Mouse (Mus musculus) liver, embryonic 11.5 days (tissue): ENCODE results near the gene Pfkl. TPM values are rescaled to one million over a fixed set of nuclear protein-coding genes. Genes with fewer than 3 reads are reported as not detected.
A peak's percentile ranks its signal among the peaks of the same experiment; 100 is the strongest.
"Not testable (repeated sequence)": the region's sequence is repeated elsewhere in the genome, so short reads cannot be mapped to it uniquely, and the experiment has no call there.

Experiments
- ATAC-seq: fragments of 200-750 bp; cut with Nextera tagmentation; replicated peaks from 2 replicates; pipeline ENCODE4 v1.8.0; 2017; ENCODE audit warnings: moderate number of reproducible peaks, mild to moderate bottlenecking, moderate TSS enrichment, moderate library complexity; ENCODE audit not compliant: low FRiP score
- DNase-seq: peaks from one replicate; pipeline ENCODE4 v3.0.0-alpha.2; 2017; ENCODE audit warnings: low spot score
- H3K27ac ChIP-seq: fragments of 300-500 bp; sonication (generic); 2 replicates; pipeline ENCODE4 v1.5.1; 2014; ENCODE audit warnings: mild to moderate bottlenecking, low read depth, low read length, control low read depth
- H3K27me3 ChIP-seq: fragments of 300-500 bp; sonication (generic); replicated peaks from 2 replicates; pipeline ENCODE4 v1.6.1; 2014; ENCODE audit warnings: low read length, mixed read lengths; ENCODE audit not compliant: control insufficient read depth, insufficient read depth
- H3K36me3 ChIP-seq: fragments of 300-500 bp; sonication (generic); 2 replicates; pipeline ENCODE4 v1.6.1; 2014; ENCODE audit warnings: mild to moderate bottlenecking, low read length, moderate library complexity, mixed read lengths; ENCODE audit not compliant: control insufficient read depth, insufficient read depth
- H3K4me1 ChIP-seq: fragments of 300-500 bp; sonication (generic); replicated peaks from 2 replicates; pipeline ENCODE4 v1.6.1; 2014; ENCODE audit warnings: low read length, mixed read lengths; ENCODE audit not compliant: control insufficient read depth, insufficient read depth
- H3K4me2 ChIP-seq: fragments of 300-500 bp; sonication (generic); 2 replicates; pipeline ENCODE4 v1.6.1; 2014; ENCODE audit warnings: mild to moderate bottlenecking, control low read depth, moderate library complexity
- H3K4me3 ChIP-seq: fragments of 300-500 bp; sonication (generic); 2 replicates; pipeline ENCODE4 v1.5.1; 2014; ENCODE audit warnings: low read depth, low read length, control low read depth
- H3K9ac ChIP-seq: fragments of 300-500 bp; sonication (generic); 2 replicates; pipeline ENCODE4 v1.6.1; 2014; ENCODE audit warnings: low read depth, low read length, control low read depth
- H3K9me3 ChIP-seq: fragments of 300-500 bp; sonication (generic); 2 replicates; pipeline ENCODE4 v1.6.1; 2016; ENCODE audit warnings: low read length, inconsistent platforms, mixed read lengths; ENCODE audit not compliant: control insufficient read depth
- whole genome bisulfite sequencing: fragments of 180-500 bp; shearing (Covaris S2); extraction: QIAGEN DNeasy Blood & Tissue Kit; methylation state at CpG from one replicate; pipeline ENCODE4 v1.1.7; 2014; 5-methylcytosine and 5-hydroxymethylcytosine counted together
- polyA plus RNA-seq: library from polyadenylated mRNA; unstranded; fragments of >200 nt; fragmentation: Nextera tagmentation; extraction: Ambion mirVana; gene quantifications from 2 replicates; pipeline ENCODE4 v1.2.1, GENCODE M21; 2014

Gene Pfkl
- polyA plus RNA-seq, 1 experiment from 2014 or later: 245 TPM

- WGBS: 84% methylated on average over 4 of the region's 4 CpGs
- ATAC-seq: no peak
- H3K9ac ChIP-seq: no peak overlapping the region
Measured at GRCm38 (mm10) chr10:78019291-78019690, 9.4 kb upstream of the Pfkl start.

DNA sequence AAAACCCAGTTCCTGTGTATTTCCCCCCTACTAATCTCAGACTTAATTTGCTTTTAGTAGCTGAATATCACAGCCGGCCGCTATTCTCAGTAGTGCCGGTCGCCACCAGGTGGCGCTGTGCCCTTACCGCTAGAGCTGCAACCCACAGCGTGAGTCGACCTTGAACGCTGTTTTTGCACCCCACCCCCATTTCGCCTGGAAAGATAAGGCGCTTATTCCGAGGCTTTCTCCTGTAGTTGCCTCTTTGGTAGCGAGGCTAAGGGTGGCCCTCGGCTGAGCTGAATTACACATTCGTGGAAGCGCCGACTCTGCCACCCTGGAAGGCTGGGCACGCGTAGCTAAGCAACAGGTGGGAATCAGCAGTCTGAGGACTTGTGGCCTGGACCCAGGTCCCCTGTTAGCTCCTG, 8.9 kb upstream of the Pfkl start:
- no peaks in the 10 kb centered on the region for H3K36me3 ChIP-seq
- DNase-seq: peak; percentile 78
- WGBS: 19% methylated on average over 19 of the region's 19 CpGs
- H3K4me3 ChIP-seq: peak overlapping the region; percentile 24
- H3K4me2 ChIP-seq: peak overlapping the region; percentile 64
- H3K9ac ChIP-seq: no peak overlapping the region
- 0 out of 2 replicates have a peak, but pooled peaks cover 5% of the 10 kb centered on the region for H3K27me3 ChIP-seq
- no peak overlapping the region for H3K27ac ChIP-seq
- H3K4me1 ChIP-seq: peaks cover 2% of the 10 kb centered on the region; the same call in 1 of the 2 replicates
- peak; percentile 82 for ATAC-seq
- H3K9me3 ChIP-seq: no peaks in the 10 kb centered on the region; the same call in 1 of the 2 replicates

More at GRCm38 (mm10) chr10:78019291-78019690, 9.4 kb upstream of the Pfkl start:
- 0 out of 2 replicates have a peak, but pooled peaks cover 5% of the 10 kb centered on the region for H3K27me3 ChIP-seq
- no peak overlapping the region for H3K4me3 ChIP-seq
- H3K9me3 ChIP-seq: no peaks in the 10 kb centered on the region; the same call in 1 of the 2 replicates
- no peak overlapping the region for H3K27ac ChIP-seq
- peaks cover 2% of the 10 kb centered on the region; the same call in 1 of the 2 replicates for H3K4me1 ChIP-seq
- H3K4me2 ChIP-seq: peak overlapping the region; percentile 64; the same call in 1 of the 2 replicates
- H3K36me3 ChIP-seq: no peaks in the 10 kb centered on the region
- DNase-seq: no peak

- H3K27ac ChIP-seq: no peak overlapping the region
- H3K4me1 ChIP-seq: peaks cover 2% of the 10 kb centered on the region; the same call in 1 of the 2 replicates
- no peak for ATAC-seq
- H3K36me3 ChIP-seq: no peaks in the 10 kb centered on the region
- no peak overlapping the region for H3K4me2 ChIP-seq
- 60% methylated on average over 5 of the region's 5 CpGs for WGBS
- DNase-seq: no peak
- H3K9ac ChIP-seq: no peak overlapping the region
- H3K4me3 ChIP-seq: no peak overlapping the region
- H3K27me3 ChIP-seq: 0 out of 2 replicates have a peak, but pooled peaks cover 5% of the 10 kb centered on the region
- no peaks in the 10 kb centered on the region; the same call in 1 of the 2 replicates for H3K9me3 ChIP-seq
Measured at GRCm38 (mm10) chr10:78016366-78016765, 6.5 kb upstream of the Pfkl start.

GRCm38 (mm10) chr10:78015489-78015888, 5.6 kb upstream of the Pfkl start:
- WGBS: 88% methylated on average over 1 of the region's 1 CpGs
- Histone ChIP-seq H3K36me3 (no peaks in the 10 kb centered on the region), H3K27me3 (0 out of 2 replicates have a peak, but pooled peaks cover 5% of the 10 kb centered on the region), H3K4me2 (no peak overlapping the region), H3K27ac (no peak overlapping the region), H3K9me3 (no peaks in the 10 kb centered on the region; the same call in 1 of the 2 replicates), H3K9ac (no peak overlapping the region), H3K4me3 (no peak overlapping the region), H3K4me1 (peaks cover 6% of the 10 kb centered on the region; the same call in 1 of the 2 replicates)
- ATAC-seq (no peak), DNase-seq (no peak)

DNA sequence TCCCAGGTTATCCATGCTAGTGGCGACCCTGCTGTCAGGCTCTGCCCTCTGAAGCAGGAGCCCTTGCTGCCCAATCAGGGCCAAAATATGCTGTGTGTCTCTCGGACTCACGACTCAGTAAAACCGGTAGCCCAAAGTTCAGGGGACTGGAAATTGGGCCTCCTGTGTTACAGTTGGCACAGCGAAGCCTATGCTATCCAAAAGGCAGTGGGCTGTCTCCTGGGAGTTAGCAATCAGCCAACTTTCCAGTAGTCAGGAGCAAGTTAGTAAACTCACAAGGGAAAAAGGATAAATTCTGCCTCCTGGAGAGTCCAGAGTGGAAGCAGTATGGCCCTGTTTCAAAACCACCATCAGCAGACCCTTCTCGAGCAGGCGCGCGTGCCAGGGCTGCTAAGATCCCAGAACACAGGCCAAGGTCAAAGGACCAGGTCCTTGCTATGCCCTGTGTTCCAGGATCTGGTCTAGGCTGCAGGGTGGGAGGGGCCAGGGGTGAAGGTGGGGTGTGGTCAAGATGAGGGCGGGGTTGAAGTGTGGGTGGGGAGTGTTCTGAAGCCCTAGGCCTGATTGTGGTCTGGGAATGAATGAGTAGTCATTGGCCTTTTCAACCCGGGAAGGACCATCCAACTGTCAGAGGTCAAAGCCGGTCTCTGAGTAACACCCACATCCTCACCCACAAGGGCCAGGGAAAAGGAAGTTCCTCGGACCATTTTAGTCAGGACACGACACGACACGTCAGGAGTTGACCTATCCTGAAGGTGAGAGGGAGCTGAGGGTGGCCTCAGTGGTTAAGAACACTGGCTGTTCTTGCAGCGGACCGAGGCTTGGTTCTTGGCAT, 3.0 kb upstream of the Pfkl start:
- H3K4me2 ChIP-seq: no peak overlapping the region
- H3K4me1 ChIP-seq: peaks cover 13% of the 10 kb centered on the region
- no peak overlapping the region for H3K4me3 ChIP-seq
- 0 out of 2 replicates have a peak, but pooled peaks cover 2% of the 10 kb centered on the region for H3K36me3 ChIP-seq
- no peak for DNase-seq
- 87% methylated on average over 18 of the region's 18 CpGs for WGBS
- H3K27me3 ChIP-seq: 0 out of 2 replicates have a peak, but pooled peaks cover 5% of the 10 kb centered on the region
- H3K27ac ChIP-seq: no peak overlapping the region
- H3K9me3 ChIP-seq: no peaks in the 10 kb centered on the region; the same call in 1 of the 2 replicates
- ATAC-seq: no peak
- H3K9ac ChIP-seq: no peak overlapping the region

- H3K4me1 ChIP-seq: peaks cover 31% of the 10 kb centered on the region
- not testable (repeated sequence) for H3K4me3 ChIP-seq, H3K9me3 ChIP-seq, H3K27me3 ChIP-seq, H3K9ac ChIP-seq, ATAC-seq, H3K36me3 ChIP-seq, H3K27ac ChIP-seq, DNase-seq
- peak overlapping the region; percentile 98; the same call in 1 of the 2 replicates for H3K4me2 ChIP-seq
- WGBS: 93% methylated on average over 5 of the region's 5 CpGs
Measured at GRCm38 (mm10) chr10:78011116-78011515, 1.2 kb upstream of the Pfkl start.

DNA sequence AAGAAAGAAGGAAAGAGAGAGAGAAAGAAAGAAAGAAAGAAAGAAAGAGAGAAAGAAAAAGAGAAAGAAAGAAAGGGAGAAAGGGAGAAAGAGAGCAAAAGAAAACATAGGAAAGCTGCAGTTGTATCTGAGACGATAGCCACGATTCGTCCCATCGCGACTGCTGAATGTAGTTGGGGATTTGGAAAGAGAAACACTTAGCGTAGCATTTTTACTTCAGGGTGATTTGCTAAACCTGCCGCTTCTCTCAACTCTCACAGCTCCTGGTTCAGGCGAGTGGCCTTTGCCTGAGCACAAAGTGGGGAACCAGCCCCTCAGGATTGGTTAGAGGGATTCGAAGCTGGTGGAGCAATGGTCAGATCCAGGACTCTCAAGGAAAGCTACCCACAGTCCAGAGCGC, 452 bp upstream of the Pfkl start:
- H3K4me1 ChIP-seq: peaks cover 39% of the 10 kb centered on the region
- no peak overlapping the region for H3K27ac ChIP-seq
- H3K4me3 ChIP-seq: peak overlapping the region; percentile 87
- WGBS: 15% methylated on average over 10 of the region's 10 CpGs
- no peaks in the 10 kb centered on the region for H3K27me3 ChIP-seq
- no peaks in the 10 kb centered on the region; the same call in 1 of the 2 replicates for H3K9me3 ChIP-seq
- H3K4me2 ChIP-seq: peak overlapping the region; percentile 98
- H3K36me3 ChIP-seq: 0 out of 2 replicates have a peak, but pooled peaks cover 2% of the 10 kb centered on the region
- peak overlapping the region; percentile 49 for H3K9ac ChIP-seq
- DNase-seq (no peak), ATAC-seq (no peak)

GRCm38 (mm10) chr10:78009184-78009944, 519 bp downstream of the Pfkl start:
- Histone ChIP-seq H3K4me2 (peak overlapping the region; percentile 98), H3K9ac (peak overlapping the region; percentile 98), H3K36me3 (peaks cover 8% of the 10 kb centered on the region; the same call in 1 of the 2 replicates), H3K4me3 (peak overlapping the region; percentile 87), H3K9me3 (no peaks in the 10 kb centered on the region), H3K4me1 (peaks cover 48% of the 10 kb centered on the region), H3K27ac (peak overlapping the region; percentile 100), H3K27me3 (no peaks in the 10 kb centered on the region)
- DNase-seq (peak; percentile 99), ATAC-seq (peak; percentile 89)
- WGBS: under 1% methylated on average over 57 of the region's 59 CpGs
